Mouse (Mus musculus): Measurements from ENCODE around the gene Fam214a.

Fam214a gene

GRCm38 (mm10) chr9:75035944-75036343, 83.3 kb downstream of the Fam214a start:
- DNase-seq: no peak

GRCm38 (mm10) chr9:75037451-75038356, 85.0 kb downstream of the Fam214a start, which contains the start of gene Arpp19:
TSS of gene Arpp19 (plus strand) at chr9:75037614.
- DNase-seq: peak; percentile 88

- no peak for DNase-seq
Measured at GRCm38 (mm10) chr9:75038357-75038688, 85.6 kb downstream of the Fam214a start.

GRCm38 (mm10) chr9:75040566-75040965, 87.9 kb downstream of the Fam214a start:
- no peak for DNase-seq

- no peak for DNase-seq
Measured at GRCm38 (mm10) chr9:75041840-75042525, 89.3 kb downstream of the Fam214a start.

- DNase-seq: no peak
Measured at GRCm38 (mm10) chr9:75043191-75043590, 90.5 kb downstream of the Fam214a start.

- DNase-seq: no peak
Measured at GRCm38 (mm10) chr9:75047079-75047478, 94.4 kb downstream of the Fam214a start.

GRCm38 (mm10) chr9:75049100-75049499, 96.4 kb downstream of the Fam214a start:
- DNase-seq: no peak

GRCm38 (mm10) chr9:75050003-75050402, 97.3 kb downstream of the Fam214a start:
- peak; percentile 91 for DNase-seq

- DNase-seq: no peak
Measured at GRCm38 (mm10) chr9:75051841-75052240, 99.2 kb downstream of the Fam214a start.

- DNase-seq: no peak
Measured at GRCm38 (mm10) chr9:75055046-75055445, 102.4 kb downstream of the Fam214a start.

- no peak for DNase-seq
Measured at GRCm38 (mm10) chr9:75064678-75065331, 112.1 kb downstream of the Fam214a start.

GRCm38 (mm10) chr9:75070457-75071028, 117.9 kb downstream of the Fam214a start, which contains the start of gene Myo5a:
TSS of gene Myo5a (plus strand) at chr9:75071015.
- DNase-seq: no peak

GRCm38 (mm10) chr9:75071029-75071705, 118.5 kb downstream of the Fam214a start:
- DNase-seq: peak; percentile 84

GRCm38 (mm10) chr9:75071706-75072192, 119.1 kb downstream of the Fam214a start:
- peak; percentile 66 for DNase-seq

- DNase-seq: peak; percentile 54
Measured at GRCm38 (mm10) chr9:75072361-75072760, 119.7 kb downstream of the Fam214a start.

- no peak for DNase-seq
Measured at GRCm38 (mm10) chr9:75077191-75077590, 124.5 kb downstream of the Fam214a start.

Data from cerebellum, adult 9-10 months (tissue).